Mouse (Mus musculus): ENCODE results near the gene Ppa1. TPM values are rescaled to one million over a fixed set of nuclear protein-coding genes. Genes with fewer than 3 reads are reported as not detected.
"Not testable (repeated sequence)": the region's sequence is repeated elsewhere in the genome, so short reads cannot be mapped to it uniquely, and the experiment has no call there.

Gene Ppa1
- polyA plus RNA-seq, 1 experiment from 2014 or later: 194 TPM

DNA sequence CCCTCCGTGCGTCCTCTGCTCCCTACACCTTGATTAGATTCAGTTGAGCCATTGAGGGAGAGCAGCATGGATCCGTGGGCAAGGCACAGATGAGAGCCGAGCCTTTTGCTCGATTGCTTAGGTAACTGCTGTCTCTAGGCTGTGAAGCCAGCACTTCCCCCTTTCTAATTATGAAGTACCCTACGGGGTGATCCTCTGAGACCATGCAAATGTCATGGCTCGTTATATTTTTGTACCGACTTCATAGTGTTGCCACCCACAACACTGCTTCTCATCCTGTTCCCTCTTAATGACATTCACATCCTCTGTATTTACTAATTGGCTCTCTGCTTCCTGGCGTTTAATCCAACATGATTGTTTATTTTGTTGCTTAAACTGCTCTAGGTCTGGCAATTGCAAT, 26.7 kb upstream of the Ppa1 start:
- Histone ChIP-seq H3K36me3 (no peaks in the 10 kb centered on the region), H3K4me2 (no peak overlapping the region), H3K9ac (no peak overlapping the region), H3K9me3 (no peaks in the 10 kb centered on the region), H3K4me1 (peaks cover 14% of the 10 kb centered on the region), H3K4me3 (no peak overlapping the region), H3K27ac (no peak overlapping the region), H3K27me3 (peaks cover 37% of the 10 kb centered on the region)
- no peak for ATAC-seq (ENCODE audit: insufficient number of reproducible peaks, insufficient read depth, low FRiP score, low TSS enrichment, low read depth)
- 43% methylated on average over 9 of the region's 9 CpGs for WGBS

GRCm38 (mm10) chr10:61623874-61624273, 24.5 kb upstream of the Ppa1 start:
- ATAC-seq (ENCODE audit: insufficient number of reproducible peaks, insufficient read depth, low FRiP score, low TSS enrichment, low read depth); H3K9me3 ChIP-seq; H3K9ac ChIP-seq; H3K4me3 ChIP-seq; H3K27ac ChIP-seq; H3K36me3 ChIP-seq; H3K4me2 ChIP-seq: not testable (repeated sequence)
- Histone ChIP-seq H3K4me1 (peaks cover 14% of the 10 kb centered on the region), H3K27me3 (peaks cover 52% of the 10 kb centered on the region)
- 64% methylated on average over 3 of the region's 3 CpGs for WGBS

DNA sequence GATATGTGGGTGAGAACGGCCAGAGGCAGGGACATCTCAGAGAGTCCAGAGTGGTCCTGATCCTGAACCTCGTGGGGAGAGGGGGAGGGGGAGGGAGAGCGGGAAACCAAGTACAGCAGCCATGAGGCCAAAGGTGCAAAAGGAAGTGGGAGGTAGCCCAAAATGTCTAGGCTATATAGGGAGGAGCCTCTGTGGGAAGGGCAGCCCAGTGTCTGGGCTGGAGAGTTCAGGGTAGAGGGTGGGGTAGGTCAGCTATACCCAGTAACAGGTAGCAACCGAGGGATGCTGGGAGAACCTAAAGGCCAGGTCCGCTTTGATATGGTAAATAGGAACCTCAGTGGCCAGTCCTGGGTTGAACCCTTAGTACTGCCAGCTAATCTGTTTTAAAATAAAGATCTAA, 23.6 kb upstream of the Ppa1 start:
- Histone ChIP-seq H3K9me3 (no peaks in the 10 kb centered on the region), H3K27me3 (peaks cover 52% of the 10 kb centered on the region), H3K4me2 (peak overlapping the region; percentile 90; the same call in 1 of the 2 replicates), H3K36me3 (no peaks in the 10 kb centered on the region), H3K4me1 (peaks cover 14% of the 10 kb centered on the region), H3K27ac (no peak overlapping the region), H3K4me3 (no peak overlapping the region), H3K9ac (no peak overlapping the region)
- no peak for ATAC-seq (ENCODE audit: insufficient number of reproducible peaks, insufficient read depth, low FRiP score, low TSS enrichment, low read depth)
- 28% methylated on average over 5 of the region's 5 CpGs for WGBS

DNA sequence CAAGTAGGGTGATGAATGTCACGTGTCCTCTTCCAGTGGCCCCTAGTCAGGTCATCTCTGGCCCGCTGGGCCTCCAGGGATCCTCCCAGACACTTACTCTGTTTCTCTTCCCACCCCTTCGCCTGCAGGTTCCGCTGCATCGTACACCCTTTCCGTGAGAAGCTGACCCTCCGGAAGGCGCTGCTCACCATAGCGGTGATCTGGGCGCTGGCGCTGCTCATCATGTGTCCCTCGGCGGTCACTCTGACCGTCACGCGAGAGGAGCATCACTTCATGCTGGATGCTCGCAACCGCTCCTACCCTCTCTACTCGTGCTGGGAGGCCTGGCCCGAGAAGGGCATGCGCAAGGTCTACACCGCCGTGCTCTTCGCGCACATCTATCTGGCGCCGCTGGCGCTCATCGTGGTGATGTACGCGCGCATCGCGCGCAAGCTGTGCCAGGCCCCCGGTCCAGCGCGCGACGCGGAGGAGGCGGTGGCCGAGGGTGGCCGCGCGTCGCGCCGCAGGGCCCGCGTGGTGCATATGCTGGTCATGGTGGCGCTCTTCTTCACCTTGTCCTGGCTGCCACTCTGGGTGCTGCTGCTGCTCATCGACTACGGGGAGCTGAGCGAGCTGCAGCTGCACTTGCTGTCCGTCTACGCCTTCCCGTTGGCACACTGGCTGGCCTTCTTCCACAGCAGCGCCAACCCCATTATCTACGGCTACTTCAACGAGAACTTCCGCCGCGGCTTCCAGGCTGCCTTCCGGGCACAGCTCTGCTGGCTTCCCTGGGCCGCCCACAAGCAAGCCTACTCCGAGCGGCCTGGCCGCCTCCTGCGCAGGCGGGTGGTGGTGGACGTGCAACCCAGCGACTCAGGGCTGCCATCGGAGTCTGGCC, 22.7 kb upstream of the Ppa1 start:
- H3K4me3 ChIP-seq: peak overlapping the region; percentile 47
- ATAC-seq (ENCODE audit: insufficient number of reproducible peaks, insufficient read depth, low FRiP score, low TSS enrichment, low read depth): 0 out of 2 replicates have a peak, but pooled peaks have one; percentile 40
- WGBS: 1% methylated on average over 74 of the region's 74 CpGs
- H3K27me3 ChIP-seq: peaks cover 52% of the 10 kb centered on the region
- H3K36me3 ChIP-seq: no peaks in the 10 kb centered on the region
- H3K4me2 ChIP-seq: peak overlapping the region; percentile 90
- no peaks in the 10 kb centered on the region for H3K9me3 ChIP-seq
- peak overlapping the region; percentile 65 for H3K9ac ChIP-seq
- peaks cover 14% of the 10 kb centered on the region for H3K4me1 ChIP-seq
- H3K27ac ChIP-seq: no peak overlapping the region

- H3K4me2 ChIP-seq: no peak overlapping the region
- H3K36me3 ChIP-seq: no peaks in the 10 kb centered on the region
- peaks cover 14% of the 10 kb centered on the region for H3K4me1 ChIP-seq
- no peak for ATAC-seq (ENCODE audit: insufficient number of reproducible peaks, insufficient read depth, low FRiP score, low TSS enrichment, low read depth)
- H3K27me3 ChIP-seq: peaks cover 52% of the 10 kb centered on the region
- 81% methylated on average over 3 of the region's 3 CpGs for WGBS
- no peaks in the 10 kb centered on the region for H3K9me3 ChIP-seq
- no peak overlapping the region for H3K9ac ChIP-seq
- H3K4me3 ChIP-seq: no peak overlapping the region
- H3K27ac ChIP-seq: no peak overlapping the region
Observed at GRCm38 (mm10) chr10:61626551-61626950, 21.8 kb upstream of the Ppa1 start.

DNA sequence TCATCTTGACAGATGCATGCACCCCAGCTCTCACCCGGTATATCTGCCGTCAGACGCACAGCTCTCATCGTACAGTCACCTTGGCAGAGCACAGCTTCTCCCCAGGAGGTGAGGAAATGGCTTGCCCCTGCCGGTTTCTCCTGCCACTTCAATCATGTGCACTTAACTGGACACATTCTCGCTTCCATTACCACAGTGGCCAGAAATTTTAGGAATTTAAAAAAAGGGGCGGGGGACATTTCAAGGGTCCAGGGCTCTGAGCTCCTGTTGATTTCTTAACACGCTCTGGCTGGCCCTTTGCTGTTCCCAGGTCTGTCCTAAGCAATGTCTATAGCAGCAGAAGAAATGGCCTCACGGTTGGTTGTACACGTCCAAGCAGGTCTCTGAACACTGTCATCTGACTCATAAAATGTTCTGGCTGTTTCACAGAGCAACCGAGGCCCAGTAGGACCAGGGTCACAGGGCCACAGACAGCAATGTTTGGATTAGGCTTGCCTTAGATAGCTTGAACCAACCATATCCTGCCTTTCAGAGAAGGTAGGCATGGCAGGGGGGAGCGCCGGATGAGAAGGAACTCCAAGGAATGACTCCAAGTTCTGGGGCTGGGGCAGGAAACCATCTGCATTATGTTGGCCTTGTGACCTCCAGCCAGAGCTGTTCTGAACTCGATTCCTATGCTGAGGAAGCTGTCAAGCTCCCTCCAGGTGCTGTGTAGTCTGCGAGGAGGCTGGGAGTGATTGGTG, 21.0 kb upstream of the Ppa1 start:
- WGBS: 49% methylated on average over 15 of the region's 15 CpGs
- H3K4me2 ChIP-seq: no peak overlapping the region
- H3K27ac ChIP-seq: no peak overlapping the region
- H3K27me3 ChIP-seq: peaks cover 49% of the 10 kb centered on the region
- H3K4me3 ChIP-seq: no peak overlapping the region
- no peak overlapping the region for H3K9ac ChIP-seq
- peaks cover 14% of the 10 kb centered on the region for H3K4me1 ChIP-seq
- H3K9me3 ChIP-seq: no peaks in the 10 kb centered on the region
- no peak for ATAC-seq (ENCODE audit: insufficient number of reproducible peaks, insufficient read depth, low FRiP score, low TSS enrichment, low read depth)
- no peaks in the 10 kb centered on the region for H3K36me3 ChIP-seq

DNA sequence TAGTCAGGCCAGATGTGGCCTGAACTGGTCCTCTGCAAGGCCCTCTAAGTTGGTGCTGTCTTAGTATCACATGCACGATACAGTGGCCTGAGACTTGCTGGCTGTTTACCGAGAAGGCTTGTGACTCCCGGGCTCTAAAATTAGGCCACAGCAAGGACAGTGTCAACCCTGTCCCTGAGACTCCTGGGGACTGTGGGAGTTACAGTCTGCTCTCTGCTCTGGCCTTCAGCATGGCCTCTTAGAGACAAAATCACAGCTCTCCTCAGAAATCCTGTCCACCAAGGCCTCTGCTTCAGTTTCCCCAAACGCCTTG, 20.5 kb upstream of the Ppa1 start:
- Histone ChIP-seq H3K9me3 (no peaks in the 10 kb centered on the region), H3K9ac (no peak overlapping the region), H3K4me2 (no peak overlapping the region), H3K4me1 (peaks cover 14% of the 10 kb centered on the region), H3K27ac (no peak overlapping the region), H3K4me3 (no peak overlapping the region), H3K27me3 (peaks cover 49% of the 10 kb centered on the region), H3K36me3 (no peaks in the 10 kb centered on the region)
- ATAC-seq (ENCODE audit: insufficient number of reproducible peaks, insufficient read depth, low FRiP score, low TSS enrichment, low read depth): no peak
- 62% methylated on average over 4 of the region's 4 CpGs for WGBS

DNA sequence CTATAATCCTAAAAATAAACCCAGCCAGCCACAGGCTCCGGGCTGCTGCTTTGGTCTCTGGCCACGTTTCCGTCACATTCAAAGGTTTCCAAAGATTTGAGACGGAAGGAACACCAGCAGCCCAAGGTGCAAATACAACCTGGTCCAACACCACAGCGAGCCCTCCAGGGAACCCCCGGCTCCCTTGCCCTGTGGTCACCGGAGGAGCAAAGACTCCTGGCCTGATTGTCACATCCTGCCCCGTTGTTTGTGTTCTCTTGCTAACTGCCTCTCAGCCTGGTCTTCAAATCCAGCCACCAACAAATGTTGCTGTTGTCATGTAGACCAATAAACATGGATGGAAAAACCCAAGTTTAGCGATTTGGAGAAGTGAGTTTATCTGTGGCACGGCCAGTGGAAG, 15.9 kb upstream of the Ppa1 start:
- no peak overlapping the region for H3K4me3 ChIP-seq
- H3K4me1 ChIP-seq: no peaks in the 10 kb centered on the region
- no peak overlapping the region for H3K4me2 ChIP-seq
- no peaks in the 10 kb centered on the region for H3K36me3 ChIP-seq
- WGBS: 76% methylated on average over 10 of the region's 10 CpGs
- no peak overlapping the region for H3K9ac ChIP-seq
- no peaks in the 10 kb centered on the region for H3K9me3 ChIP-seq
- H3K27me3 ChIP-seq: peaks cover 7% of the 10 kb centered on the region
- ATAC-seq (ENCODE audit: insufficient number of reproducible peaks, insufficient read depth, low FRiP score, low TSS enrichment, low read depth): no peak
- no peak overlapping the region for H3K27ac ChIP-seq

DNA sequence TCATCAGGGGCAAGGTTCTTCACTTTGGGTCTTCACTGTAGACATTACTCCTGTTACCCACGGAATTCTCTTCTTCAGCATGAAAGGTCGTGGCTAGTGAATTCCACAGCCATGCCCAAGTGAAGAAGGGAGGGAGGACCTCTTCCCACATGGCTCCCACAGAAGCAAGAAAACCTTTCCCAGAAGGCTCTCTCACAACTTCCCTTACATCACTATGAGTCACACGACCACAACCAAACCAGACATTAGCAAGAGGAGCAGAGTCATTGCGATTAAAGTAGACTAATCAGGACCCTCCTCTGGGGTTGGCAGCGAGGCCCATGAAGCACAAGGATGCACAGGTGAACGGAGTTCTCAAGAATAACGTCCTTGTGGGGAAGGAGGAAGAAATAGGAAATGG, 11.3 kb upstream of the Ppa1 start:
- Histone ChIP-seq H3K9me3 (no peaks in the 10 kb centered on the region), H3K4me3 (no peak overlapping the region), H3K27ac (no peak overlapping the region), H3K4me2 (no peak overlapping the region), H3K27me3 (no peaks in the 10 kb centered on the region), H3K36me3 (no peaks in the 10 kb centered on the region), H3K9ac (no peak overlapping the region), H3K4me1 (no peaks in the 10 kb centered on the region)
- no peak for ATAC-seq (ENCODE audit: insufficient number of reproducible peaks, insufficient read depth, low FRiP score, low TSS enrichment, low read depth)
- 74% methylated on average over 7 of the region's 7 CpGs for WGBS

DNA sequence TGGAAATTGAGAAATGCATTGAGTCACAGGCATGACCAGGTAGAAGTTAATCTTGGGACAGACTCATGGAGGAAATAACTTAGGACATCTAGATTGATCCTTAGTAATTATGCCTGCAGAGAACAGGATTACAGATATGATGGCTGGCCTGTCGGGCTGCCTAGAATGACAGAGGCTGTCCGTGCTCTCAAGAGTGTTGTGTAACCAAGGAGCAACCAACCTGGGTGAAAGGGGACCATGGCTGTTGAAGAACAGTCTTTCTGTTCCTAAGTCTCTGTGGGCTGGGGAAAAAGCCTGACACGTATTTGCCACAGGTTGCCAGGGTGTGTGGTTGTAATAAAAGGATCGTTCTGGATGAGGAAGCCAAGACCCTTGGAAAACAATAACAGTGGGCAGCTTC, 8.0 kb upstream of the Ppa1 start:
- Histone ChIP-seq H3K27ac (no peak overlapping the region), H3K9ac (no peak overlapping the region), H3K36me3 (no peaks in the 10 kb centered on the region), H3K4me3 (no peak overlapping the region), H3K4me1 (no peaks in the 10 kb centered on the region), H3K9me3 (no peaks in the 10 kb centered on the region), H3K27me3 (no peaks in the 10 kb centered on the region), H3K4me2 (no peak overlapping the region)
- WGBS: 72% methylated on average over 4 of the region's 4 CpGs
- no peak for ATAC-seq (ENCODE audit: insufficient number of reproducible peaks, insufficient read depth, low FRiP score, low TSS enrichment, low read depth)

DNA sequence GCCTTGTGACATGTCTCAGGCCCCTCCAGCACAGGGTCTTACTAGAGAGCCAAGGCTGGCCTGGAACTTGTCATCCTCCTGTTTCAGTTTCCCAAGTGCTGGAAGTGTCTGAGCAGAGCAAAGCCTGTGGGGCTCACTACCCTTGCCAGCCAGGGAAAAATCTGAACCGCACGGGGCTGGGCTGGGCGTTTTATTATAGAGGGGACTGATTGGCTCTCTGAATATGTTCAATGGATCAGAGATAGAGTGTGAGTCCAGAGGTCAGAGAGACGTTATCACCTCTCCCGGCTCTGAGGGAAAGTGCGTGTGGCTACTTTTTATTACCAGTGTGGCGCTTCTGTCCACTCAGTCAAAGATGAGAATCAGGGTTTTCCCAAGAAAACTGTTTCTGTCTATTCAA, 1.8 kb upstream of the Ppa1 start:
- 74% methylated on average over 7 of the region's 7 CpGs for WGBS

More for the DNA sequence above, 1.8 kb upstream of the Ppa1 start:
- Histone ChIP-seq H3K27ac (no peak overlapping the region), H3K9me3 (no peaks in the 10 kb centered on the region), H3K27me3 (no peaks in the 10 kb centered on the region), H3K9ac (no peak overlapping the region), H3K4me2 (no peak overlapping the region), H3K4me1 (peaks cover 19% of the 10 kb centered on the region), H3K36me3 (no peaks in the 10 kb centered on the region), H3K4me3 (no peak overlapping the region)
- ATAC-seq (ENCODE audit: insufficient number of reproducible peaks, insufficient read depth, low FRiP score, low TSS enrichment, low read depth): no peak
